Mouse (Mus musculus) liver, embryonic 14.5 days (tissue): ENCODE data around the gene Gpr183.

Experiments
- CTCF ChIP-seq: IDR thresholded peaks from 2 replicates; pipeline ENCODE4 v1.5.1; 2016; ENCODE audit warnings: antibody characterized with exemption, low read depth, control low read depth
- EP300 ChIP-seq: IDR thresholded peaks from 2 replicates; pipeline ENCODE4 v1.6.1; 2016; ENCODE audit warnings: antibody characterized with exemption, low read depth

DNA sequence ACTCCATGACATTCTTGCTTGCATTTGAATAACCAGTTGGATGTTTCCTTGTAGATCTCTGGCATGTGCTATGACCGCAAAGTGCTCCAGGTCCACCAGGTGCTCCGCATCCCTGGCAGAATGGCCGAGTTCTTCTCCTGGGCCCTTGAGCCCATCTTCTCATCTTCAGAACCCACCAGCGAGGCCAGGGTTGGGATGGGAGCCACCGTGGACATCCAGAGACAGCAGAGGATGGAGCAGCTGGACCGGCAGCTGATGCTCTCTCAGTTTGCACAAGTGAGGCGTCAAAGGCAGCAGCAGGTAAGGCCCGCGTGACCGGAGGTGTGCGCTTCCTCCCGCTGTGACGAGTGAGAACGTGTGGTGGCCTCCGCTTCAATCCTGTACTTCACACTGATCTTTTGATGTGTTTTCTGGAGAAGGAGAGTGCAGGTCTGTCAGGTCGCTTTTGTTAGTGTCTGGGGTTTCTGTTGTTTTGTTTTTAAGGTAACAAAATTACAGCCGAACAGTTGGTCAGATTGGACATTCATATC is 29.2 kb upstream of the Gpr183 start:
- TF ChIP-seq CTCF = no peak
- TF ChIP-seq EP300 = no peak
